Mouse (Mus musculus): ENCODE measurements at regions not wholly inside any gene's neighbourhood (a gene's known extent, or its start where the extent isn't known, plus 50 kb on each side); places are given as distances from the start of the nearest gene placed in this dataset.
A peak's percentile ranks its signal among the peaks of the same experiment; 100 is the strongest.

DNA sequence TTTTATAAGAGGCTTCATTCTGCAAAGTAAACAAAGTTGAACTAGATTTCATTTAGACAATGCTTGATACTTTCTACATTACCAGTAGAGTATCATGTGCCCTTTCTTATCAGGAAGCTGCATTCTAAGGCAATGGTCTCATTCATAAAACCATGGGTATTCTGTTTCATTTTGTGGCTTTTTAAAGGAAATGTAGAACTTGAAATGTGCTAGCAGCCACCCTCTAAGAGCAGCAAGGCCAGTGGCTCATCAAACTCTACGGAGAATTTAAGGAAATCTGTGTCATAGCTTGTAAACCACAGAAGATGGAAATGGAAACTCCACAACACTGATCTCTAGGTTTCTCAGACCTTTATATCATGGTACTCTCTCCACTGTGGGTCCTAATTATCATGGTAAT, 907.7 kb downstream of the Diaph3 start:
- no peak overlapping the region for H3K27ac ChIP-seq
- H3K9me3 ChIP-seq (replicated peaks): no peaks in the 10 kb centered on the region
- no peak overlapping the region for H3K9ac ChIP-seq
- H3K36me3 ChIP-seq: no peaks in the 10 kb centered on the region
- H3K4me3 ChIP-seq (replicated peaks): no peak overlapping the region
- no peaks in the 10 kb centered on the region for H3K4me1 ChIP-seq
- no peaks in the 10 kb centered on the region for H3K27me3 ChIP-seq
- no peak overlapping the region for H3K4me2 ChIP-seq
- ATAC-seq (replicated peaks; ENCODE audit: low FRiP score): no peak
- 68% methylated on average over 1 of the region's 1 CpGs for WGBS

DNA sequence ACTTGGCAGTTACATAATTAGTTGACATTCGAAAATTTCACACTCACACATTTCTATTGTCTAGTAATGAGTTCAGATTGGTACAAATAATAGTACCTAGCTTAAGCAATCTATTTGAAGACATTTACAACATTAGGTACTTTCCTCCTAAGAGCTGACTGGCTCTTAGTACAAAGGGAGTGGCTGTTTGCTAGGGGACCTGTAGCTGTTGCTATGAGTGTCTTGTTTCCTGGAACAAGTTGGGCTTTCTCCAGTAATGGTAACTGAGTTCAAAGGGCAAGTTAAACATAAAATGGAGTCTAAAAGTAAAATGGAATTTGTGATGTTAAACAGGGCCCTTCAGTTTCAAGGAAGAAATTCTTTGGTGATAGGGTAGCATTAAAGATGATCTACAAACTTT, 910.4 kb downstream of the Diaph3 start:
- Histone ChIP-seq H3K9ac (no peak overlapping the region), H3K9me3 (replicated peaks) (no peaks in the 10 kb centered on the region), H3K4me2 (no peak overlapping the region), H3K4me1 (no peaks in the 10 kb centered on the region), H3K4me3 (replicated peaks) (no peak overlapping the region), H3K27me3 (no peaks in the 10 kb centered on the region), H3K36me3 (no peaks in the 10 kb centered on the region), H3K27ac (no peak overlapping the region)
- 78% methylated on average over 1 of the region's 1 CpGs for WGBS
- ATAC-seq (replicated peaks; ENCODE audit: low FRiP score): no peak

DNA sequence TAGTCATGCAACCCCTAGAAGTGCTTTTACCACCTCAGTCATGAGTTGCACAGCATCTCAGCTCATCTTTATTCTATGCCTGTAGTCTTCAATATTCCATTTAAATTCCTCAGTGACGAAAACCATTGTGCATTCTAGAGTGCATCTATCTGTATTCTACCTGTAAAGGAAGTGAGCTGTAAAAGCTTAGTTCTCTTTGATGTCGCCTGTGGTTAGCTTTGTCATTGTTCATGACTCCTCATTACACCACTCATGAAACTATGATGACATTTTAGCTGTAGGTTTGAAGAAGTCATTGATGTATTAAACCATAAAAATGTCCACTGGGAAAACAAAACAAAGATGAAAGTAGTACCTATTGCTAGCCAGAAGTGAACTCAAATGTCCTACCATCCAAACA, 911.3 kb downstream of the Diaph3 start:
- Histone ChIP-seq H3K4me2 (no peak overlapping the region), H3K4me3 (replicated peaks) (no peak overlapping the region), H3K9me3 (replicated peaks) (no peaks in the 10 kb centered on the region), H3K36me3 (no peaks in the 10 kb centered on the region), H3K27me3 (no peaks in the 10 kb centered on the region), H3K27ac (no peak overlapping the region), H3K4me1 (no peaks in the 10 kb centered on the region), H3K9ac (no peak overlapping the region)
- ATAC-seq (replicated peaks; ENCODE audit: low FRiP score): no peak
- 89% methylated on average over 2 of the region's 2 CpGs for WGBS

DNA sequence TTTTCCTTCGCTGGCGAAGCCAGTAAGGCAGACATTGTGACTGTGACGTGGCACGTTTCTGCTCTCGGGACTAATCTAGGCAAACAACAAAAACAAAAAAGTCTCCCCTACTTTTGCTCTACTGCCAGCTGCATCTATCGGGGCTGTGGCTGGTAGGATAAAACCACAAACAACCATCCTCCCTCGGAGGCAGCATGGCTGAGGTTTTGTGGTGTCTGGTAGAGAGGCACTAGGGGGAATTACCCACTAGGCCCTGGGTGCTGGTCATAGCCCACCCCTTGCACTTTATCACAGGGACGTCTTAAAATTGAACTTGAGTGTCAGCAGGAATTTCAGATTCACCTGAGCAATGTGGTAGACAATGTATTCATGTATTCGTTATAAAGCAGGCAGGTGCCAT, 925.3 kb downstream of the Diaph3 start:
- Histone ChIP-seq H3K4me3 (replicated peaks) (no peak overlapping the region), H3K4me2 (no peak overlapping the region)

DNA sequence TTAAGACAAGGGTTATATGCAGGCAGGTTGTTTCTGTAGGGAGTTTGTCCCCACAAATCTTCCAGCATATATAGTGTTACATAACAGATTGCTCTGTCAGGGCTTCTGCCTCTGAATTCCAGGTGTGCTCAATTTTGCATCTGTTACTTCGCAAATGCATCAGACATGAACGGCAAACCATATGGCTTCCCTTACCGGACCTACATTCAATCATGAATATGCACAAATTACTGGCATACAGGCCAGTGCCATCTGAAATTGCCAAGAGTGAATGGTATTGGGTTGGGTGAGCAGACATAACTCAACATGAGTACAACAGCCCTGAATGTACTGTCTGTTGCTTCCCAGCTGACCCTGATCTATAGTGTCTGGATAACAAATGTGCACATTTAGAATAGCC, 929.4 kb downstream of the Diaph3 start:
- WGBS: 90% methylated on average over 3 of the region's 3 CpGs
- no peaks in the 10 kb centered on the region for H3K9me3 ChIP-seq (replicated peaks)
- H3K27ac ChIP-seq: no peak overlapping the region
- no peaks in the 10 kb centered on the region for H3K36me3 ChIP-seq
- no peaks in the 10 kb centered on the region for H3K4me1 ChIP-seq
- no peak overlapping the region for H3K4me3 ChIP-seq (replicated peaks)
- H3K9ac ChIP-seq: no peak overlapping the region
- H3K4me2 ChIP-seq: no peak overlapping the region
- ATAC-seq (replicated peaks; ENCODE audit: low FRiP score): no peak
- H3K27me3 ChIP-seq: no peaks in the 10 kb centered on the region

More for the DNA sequence above, 925.3 kb downstream of the Diaph3 start:
- no peak overlapping the region for H3K9ac ChIP-seq
- no peaks in the 10 kb centered on the region for H3K36me3 ChIP-seq
- 87% methylated on average over 9 of the region's 9 CpGs for WGBS
- H3K27me3 ChIP-seq: no peaks in the 10 kb centered on the region
- no peaks in the 10 kb centered on the region for H3K9me3 ChIP-seq (replicated peaks)
- H3K27ac ChIP-seq: no peak overlapping the region
- H3K4me1 ChIP-seq: no peaks in the 10 kb centered on the region
- ATAC-seq (replicated peaks; ENCODE audit: low FRiP score): no peak

DNA sequence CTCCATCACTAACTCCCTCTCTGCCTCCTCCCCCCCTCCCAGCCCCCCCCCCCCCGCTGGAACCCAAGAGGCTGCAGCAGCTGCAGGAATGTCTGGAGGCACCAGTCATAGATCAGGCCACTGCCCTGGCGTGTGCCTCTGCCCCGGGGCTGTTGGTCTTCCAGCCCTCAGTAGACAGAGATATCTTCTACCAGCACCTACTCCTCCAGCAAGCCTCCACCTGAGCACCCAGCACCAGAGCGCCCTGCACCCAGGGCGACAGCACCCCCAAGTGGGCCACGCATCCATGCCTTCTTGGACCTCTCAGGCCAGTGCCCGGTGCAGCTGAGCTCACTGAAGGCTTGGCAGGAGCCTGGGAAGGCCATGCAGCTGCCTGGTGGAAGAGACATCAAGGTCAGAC, 936.5 kb downstream of the Diaph3 start:
- Histone ChIP-seq H3K27me3 (no peaks in the 10 kb centered on the region), H3K27ac (no peak overlapping the region), H3K4me2 (no peak overlapping the region), H3K4me3 (replicated peaks) (no peak overlapping the region), H3K4me1 (no peaks in the 10 kb centered on the region), H3K36me3 (no peaks in the 10 kb centered on the region), H3K9me3 (replicated peaks) (no peaks in the 10 kb centered on the region), H3K9ac (no peak overlapping the region)
- peak; percentile 66; the same call in 1 of the 2 replicates for ATAC-seq (replicated peaks; ENCODE audit: low FRiP score)
- 83% methylated on average over 6 of the region's 7 CpGs for WGBS

DNA sequence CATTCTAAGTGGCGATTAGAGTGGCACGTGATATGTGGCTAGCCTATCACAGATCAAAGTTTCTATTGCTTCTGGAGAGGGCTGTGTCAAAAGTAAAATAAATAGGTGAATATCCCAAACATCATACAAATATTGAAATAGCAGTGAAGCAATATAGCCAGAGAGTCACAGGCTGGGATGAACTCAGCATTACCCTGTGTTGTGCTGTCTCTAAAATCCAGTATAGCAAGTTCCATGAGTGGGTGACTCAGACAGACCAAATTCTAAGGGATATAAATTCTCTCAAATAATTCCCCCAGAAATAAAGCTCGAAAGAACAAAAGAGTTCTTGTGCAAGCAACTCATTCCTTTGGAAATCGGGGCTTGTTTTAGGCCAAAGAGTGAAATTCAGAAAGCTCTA, 943.2 kb downstream of the Diaph3 start:
- no peaks in the 10 kb centered on the region for H3K27me3 ChIP-seq
- ATAC-seq (replicated peaks; ENCODE audit: low FRiP score): no peak
- H3K36me3 ChIP-seq: no peaks in the 10 kb centered on the region
- no peak overlapping the region for H3K4me3 ChIP-seq (replicated peaks)
- H3K4me2 ChIP-seq: no peak overlapping the region
- no peaks in the 10 kb centered on the region for H3K4me1 ChIP-seq
- WGBS: 91% methylated on average over 4 of the region's 4 CpGs
- H3K9ac ChIP-seq: no peak overlapping the region
- no peak overlapping the region for H3K27ac ChIP-seq
- no peaks in the 10 kb centered on the region for H3K9me3 ChIP-seq (replicated peaks)

DNA sequence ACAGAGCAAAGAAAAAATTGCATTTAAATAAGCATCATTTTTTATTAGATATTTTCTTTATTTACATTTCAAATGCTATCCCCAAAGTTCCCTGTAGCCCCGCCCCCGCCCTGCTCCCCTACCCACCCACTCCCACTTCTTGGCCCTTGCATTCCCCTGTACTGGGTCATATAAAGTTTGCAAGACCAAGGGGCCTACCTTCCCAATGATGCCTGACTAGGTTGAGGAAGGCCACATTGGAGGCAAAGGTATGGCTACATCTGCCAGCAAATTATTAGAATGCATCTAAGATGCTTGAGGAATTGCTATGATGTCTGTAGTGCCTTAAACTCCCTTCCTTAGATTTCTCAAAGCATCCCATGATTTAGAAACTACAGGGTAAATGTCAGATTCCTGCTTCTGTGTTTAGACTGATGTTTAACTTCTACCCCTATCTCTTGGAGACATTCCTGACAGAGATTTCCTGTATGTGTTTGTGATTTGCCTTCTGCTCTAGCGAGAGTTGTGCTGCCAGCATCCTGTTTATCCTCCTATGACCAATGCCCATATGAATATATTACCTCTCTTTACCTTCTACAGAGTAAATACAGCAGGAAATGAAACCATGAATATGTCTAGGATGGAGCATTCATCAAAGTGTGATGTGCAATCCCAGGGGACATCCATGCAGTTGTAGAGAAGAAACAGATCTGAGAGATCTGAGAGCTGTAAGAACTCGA, 956.2 kb downstream of the Diaph3 start:
- 54% methylated on average over 4 of the region's 4 CpGs for WGBS
- Histone ChIP-seq H3K27me3 (no peaks in the 10 kb centered on the region), H3K4me1 (peaks cover 6% of the 10 kb centered on the region; the same call in 1 of the 2 replicates), H3K9me3 (replicated peaks) (no peaks in the 10 kb centered on the region), H3K27ac (peak overlapping the region; percentile 34), H3K36me3 (no peaks in the 10 kb centered on the region), H3K4me3 (replicated peaks) (no peak overlapping the region), H3K4me2 (no peak overlapping the region), H3K9ac (no peak overlapping the region)
- ATAC-seq (replicated peaks; ENCODE audit: low FRiP score): peak; percentile 82

DNA sequence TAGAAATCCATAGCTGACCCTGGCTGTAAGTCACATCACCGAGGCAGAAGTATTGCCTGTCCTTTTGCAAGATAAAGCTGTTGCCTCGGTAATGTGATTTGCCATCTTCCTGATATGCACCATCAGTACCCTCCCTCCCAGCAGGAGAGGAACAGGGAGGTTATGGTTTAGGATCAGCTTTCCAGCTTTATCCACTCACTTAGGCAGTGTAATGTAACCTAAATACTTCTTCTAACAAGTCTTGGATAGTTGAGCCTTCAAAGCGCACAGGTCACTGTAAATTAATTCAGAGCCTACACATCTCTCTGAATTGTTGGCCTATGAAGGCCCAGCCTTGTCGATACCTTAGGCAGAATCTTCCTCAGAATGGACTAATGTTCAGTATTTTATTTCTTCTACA, 962.5 kb downstream of the Diaph3 start:
- no peak overlapping the region for H3K9ac ChIP-seq
- no peaks in the 10 kb centered on the region for H3K9me3 ChIP-seq (replicated peaks)
- no peak overlapping the region for H3K4me2 ChIP-seq
- 39% methylated on average over 4 of the region's 4 CpGs for WGBS
- H3K27me3 ChIP-seq: no peaks in the 10 kb centered on the region
- no peak overlapping the region for H3K27ac ChIP-seq
- ATAC-seq (replicated peaks; ENCODE audit: low FRiP score): peak; percentile 93
- H3K4me1 ChIP-seq: peaks cover 6% of the 10 kb centered on the region; the same call in 1 of the 2 replicates
- H3K36me3 ChIP-seq: no peaks in the 10 kb centered on the region
- H3K4me3 ChIP-seq (replicated peaks): no peak overlapping the region

DNA sequence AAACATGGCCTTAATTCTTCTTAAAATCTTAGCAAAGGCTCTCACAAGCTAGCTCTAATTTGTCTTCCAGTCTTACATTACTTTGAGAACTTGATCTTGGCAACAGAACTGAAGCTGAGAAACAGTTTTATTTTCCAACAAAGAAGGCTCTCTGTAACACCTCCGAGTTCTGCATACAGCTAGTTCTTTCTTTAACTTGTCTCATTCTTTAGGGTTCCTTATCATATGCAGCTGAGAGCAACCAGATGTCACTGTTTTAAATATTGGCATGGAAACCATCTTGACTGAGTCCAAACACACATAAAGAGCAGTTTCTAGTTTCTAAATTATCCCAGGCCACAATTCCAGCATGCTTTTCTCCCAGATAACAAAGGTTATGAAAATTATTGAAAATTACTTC, 969.9 kb downstream of the Diaph3 start:
- ATAC-seq (replicated peaks; ENCODE audit: low FRiP score): no peak
- Histone ChIP-seq H3K4me1 (no peaks in the 10 kb centered on the region), H3K36me3 (no peaks in the 10 kb centered on the region), H3K9ac (no peak overlapping the region), H3K27ac (no peak overlapping the region), H3K9me3 (replicated peaks) (no peaks in the 10 kb centered on the region), H3K4me3 (replicated peaks) (no peak overlapping the region), H3K4me2 (no peak overlapping the region), H3K27me3 (no peaks in the 10 kb centered on the region)
- 57% methylated on average over 1 of the region's 1 CpGs for WGBS

DNA sequence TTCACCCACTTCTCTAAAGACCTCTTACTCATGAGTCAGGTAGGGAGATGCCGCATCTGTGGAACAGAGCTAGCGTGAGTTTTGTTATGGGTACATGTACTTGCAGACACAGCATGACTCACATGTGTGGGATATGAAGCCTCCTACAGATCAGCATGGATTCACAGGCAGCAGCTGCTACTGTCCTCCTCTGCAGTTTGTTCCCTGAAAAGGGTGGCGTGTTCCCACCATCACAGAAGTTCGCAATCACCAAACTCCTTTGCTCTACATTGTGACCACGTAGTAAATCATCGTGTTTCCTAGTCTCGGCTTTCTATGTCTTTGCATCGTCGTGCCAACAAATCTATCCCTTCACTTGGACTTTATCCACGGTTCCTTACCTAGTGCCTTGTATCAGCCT, 981.9 kb downstream of the Diaph3 start:
- no peak overlapping the region for H3K4me2 ChIP-seq
- WGBS: 78% methylated on average over 10 of the region's 10 CpGs
- ATAC-seq (replicated peaks; ENCODE audit: low FRiP score): no peak

DNA sequence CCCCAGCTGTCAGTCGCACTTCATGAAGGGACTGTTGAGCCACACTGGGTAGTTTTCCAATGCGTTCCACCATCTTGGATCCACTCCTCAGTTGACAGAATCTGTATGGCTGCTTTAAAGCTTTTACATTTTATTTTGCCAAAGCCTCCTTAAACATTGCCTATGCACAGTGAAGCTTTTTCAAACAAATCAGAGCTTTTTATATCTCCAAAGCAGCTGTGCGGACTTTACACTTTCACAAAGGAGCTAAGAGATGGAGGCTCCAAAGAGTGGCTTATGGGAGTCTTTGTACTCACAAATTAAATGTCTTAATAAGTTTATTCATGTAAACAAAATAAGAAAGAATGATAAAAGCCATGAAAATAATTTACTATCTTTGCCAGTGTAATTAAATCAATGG, 986.3 kb downstream of the Diaph3 start:
- 93% methylated on average over 3 of the region's 3 CpGs for WGBS
- ATAC-seq (replicated peaks; ENCODE audit: low FRiP score): no peak
- Histone ChIP-seq H3K9me3 (replicated peaks) (no peaks in the 10 kb centered on the region), H3K27me3 (no peaks in the 10 kb centered on the region), H3K27ac (no peak overlapping the region), H3K4me3 (replicated peaks) (no peak overlapping the region), H3K4me1 (no peaks in the 10 kb centered on the region), H3K9ac (no peak overlapping the region), H3K4me2 (no peak overlapping the region), H3K36me3 (no peaks in the 10 kb centered on the region)

More for the DNA sequence above, 981.9 kb downstream of the Diaph3 start:
- Histone ChIP-seq H3K27me3 (no peaks in the 10 kb centered on the region), H3K4me1 (no peaks in the 10 kb centered on the region), H3K36me3 (no peaks in the 10 kb centered on the region), H3K27ac (no peak overlapping the region), H3K9ac (no peak overlapping the region), H3K4me3 (replicated peaks) (no peak overlapping the region), H3K9me3 (replicated peaks) (no peaks in the 10 kb centered on the region)

DNA sequence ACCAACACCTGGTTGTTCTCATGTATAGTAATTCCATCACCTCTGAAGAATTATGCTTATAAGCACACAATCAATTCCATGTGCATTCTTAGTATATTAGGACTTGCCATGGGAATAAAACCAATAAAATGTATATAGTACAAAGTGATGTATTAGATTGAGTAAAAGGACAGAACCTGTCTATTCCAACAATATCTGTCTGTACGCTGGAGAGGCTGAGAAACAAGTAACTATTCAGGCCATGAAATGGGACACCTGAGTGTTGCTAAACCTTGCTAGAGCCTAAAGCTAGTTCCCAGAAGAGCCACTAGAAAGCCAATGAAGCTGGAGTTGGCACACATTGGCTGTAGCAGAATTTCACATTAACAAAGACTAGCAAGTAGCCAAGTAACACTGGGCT, 989.8 kb downstream of the Diaph3 start:
- WGBS: 89% methylated on average over 1 of the region's 1 CpGs
- H3K4me1 ChIP-seq: no peaks in the 10 kb centered on the region
- no peak overlapping the region for H3K27ac ChIP-seq
- no peak overlapping the region for H3K9ac ChIP-seq
- H3K36me3 ChIP-seq: no peaks in the 10 kb centered on the region
- H3K4me3 ChIP-seq (replicated peaks): no peak overlapping the region
- H3K9me3 ChIP-seq (replicated peaks): no peaks in the 10 kb centered on the region
- H3K27me3 ChIP-seq: no peaks in the 10 kb centered on the region
- H3K4me2 ChIP-seq: no peak overlapping the region
- ATAC-seq (replicated peaks; ENCODE audit: low FRiP score): no peak
